Mouse (Mus musculus) mature B cell (primary cell): ENCODE data around the gene Tinf2.

Experiments
- in situ Hi-C: fragments of 300-500 bp; cut with MboI; formaldehyde crosslinking; loops from 2 replicates; pipeline ENCODE4 v1.14.3; 2019

The Tinf2 gene

GRCm38 (mm10) chr14:55681160-55682117 lies at the start of gene Tinf2:
Gene Tinf2, minus strand, starts transcription at chr14:55681820.
- in situ Hi-C loops, result loop anchor here (5.0 kb wide), 1 partner anchor 61 kb away; no protein-coding TSS in a partner anchor

- in situ Hi-C loops, result no loop called here
Observed at GRCm38 (mm10) chr14:55730531-55731032, 49.0 kb upstream of the Tinf2 start.

GRCm38 (mm10) chr14:55730116-55730515 lies 48.5 kb upstream of the Tinf2 start:
- in situ Hi-C loops, result no loop called here

- in situ Hi-C loops, result no loop called here
Observed at GRCm38 (mm10) chr14:55727889-55728685, 46.5 kb upstream of the Tinf2 start.

GRCm38 (mm10) chr14:55726261-55726660 lies 44.6 kb upstream of the Tinf2 start:
- in situ Hi-C loops, result no loop called here

- in situ Hi-C loops, result no loop called here
Observed at GRCm38 (mm10) chr14:55724411-55724871, 42.8 kb upstream of the Tinf2 start.

- in situ Hi-C loops, result no loop called here
Observed at GRCm38 (mm10) chr14:55723433-55723832, 41.8 kb upstream of the Tinf2 start.

- in situ Hi-C loops, result no loop called here
Observed at GRCm38 (mm10) chr14:55722438-55722945, 40.9 kb upstream of the Tinf2 start.

- in situ Hi-C loops, result no loop called here
Observed at GRCm38 (mm10) chr14:55721700-55722437, 40.2 kb upstream of the Tinf2 start, which contains the start of gene Rabggta. Gene Rabggta, minus strand, starts transcription at chr14:55722263.

GRCm38 (mm10) chr14:55721076-55721475 lies 39.5 kb upstream of the Tinf2 start:
- in situ Hi-C loops, result no loop called here

- in situ Hi-C loops, result no loop called here
Observed at GRCm38 (mm10) chr14:55720666-55721065, 39.0 kb upstream of the Tinf2 start.

- in situ Hi-C loops, result no loop called here
Observed at GRCm38 (mm10) chr14:55719737-55720136, 38.1 kb upstream of the Tinf2 start.

- in situ Hi-C loops, result no loop called here
Observed at GRCm38 (mm10) chr14:55716884-55717283, 35.3 kb upstream of the Tinf2 start.

GRCm38 (mm10) chr14:55716271-55716670 lies 34.7 kb upstream of the Tinf2 start:
- in situ Hi-C loops, result no loop called here

- in situ Hi-C loops, result no loop called here
Observed at GRCm38 (mm10) chr14:55714893-55715292, 33.3 kb upstream of the Tinf2 start.

GRCm38 (mm10) chr14:55713729-55714122 lies 32.1 kb upstream of the Tinf2 start, which contains the start of gene Tgm1:
Gene Tgm1, minus strand, starts transcription at chr14:55713926.
- in situ Hi-C loops, result no loop called here

- in situ Hi-C loops, result no loop called here
Observed at GRCm38 (mm10) chr14:55713007-55713728, 31.5 kb upstream of the Tinf2 start.

GRCm38 (mm10) chr14:55711786-55712185 lies 30.2 kb upstream of the Tinf2 start:
- in situ Hi-C loops, result no loop called here

GRCm38 (mm10) chr14:55709509-55709908 lies 27.9 kb upstream of the Tinf2 start:
- in situ Hi-C loops, result no loop called here

GRCm38 (mm10) chr14:55707397-55707796 lies 25.8 kb upstream of the Tinf2 start:
- in situ Hi-C loops, result no loop called here
